Mouse (Mus musculus): ENCODE results near the gene Tas2r121. TPM values are rescaled to one million over a fixed set of nuclear protein-coding genes. Genes with fewer than 3 reads are reported as not detected.
"Not testable (repeated sequence)": the region's sequence is repeated elsewhere in the genome, so short reads cannot be mapped to it uniquely, and the experiment has no call there.

The Tas2r121 gene
- polyA plus RNA-seq (2012; fragmentation: generic; extraction: Trizol), result not detected

GRCm38 (mm10) chr6:132700907-132701306, at the start of gene Tas2r121:
TSS of gene Tas2r121 (minus strand) at chr6:132701007.
- H3K79me2 ChIP-seq (ENCODE audit: control insufficient read depth, insufficient read depth), result no peaks in the 10 kb centered on the region
- no peak for TF ChIP-seq SRF (IDR thresholded peaks at IDR 0.05; ENCODE audit: control insufficient read depth, insufficient read length, low read depth)
- no peak for TF ChIP-seq USF1 (IDR thresholded peaks at IDR 0.05; ENCODE audit: low read depth)
- TF ChIP-seq CEBPB (IDR thresholded peaks at IDR 0.05; ENCODE audit: insufficient read depth, poor library complexity, severe bottlenecking), result no peak
- no peak for TF ChIP-seq MYOG (IDR thresholded peaks at IDR 0.05; ENCODE audit: control insufficient read depth in 1 of 3, insufficient read depth in 1 of 3, insufficient read length in 2 of 3, low read depth in 2 of 3)
- TF ChIP-seq TCF12 (IDR thresholded peaks at IDR 0.05; ENCODE audit: insufficient read depth, poor library complexity, severe bottlenecking), result no peak
- TF ChIP-seq REST (IDR thresholded peaks at IDR 0.05; ENCODE audit: insufficient read depth, insufficient read length), result no peak
- TF ChIP-seq POLR2A (IDR thresholded peaks at IDR 0.05; ENCODE audit: insufficient read length, low read depth), result no peak
- no peak for TF ChIP-seq MAX (IDR thresholded peaks at IDR 0.05; ENCODE audit: low read depth)
- TF ChIP-seq TCF3 (IDR thresholded peaks at IDR 0.05; ENCODE audit: insufficient read length, low read depth), result no peak
- TF ChIP-seq POLR2AphosphoS2 (IDR thresholded peaks at IDR 0.05; ENCODE audit: insufficient read length, low read depth), result no peak
- H3K36me3 ChIP-seq (ENCODE audit: control insufficient read depth, insufficient read depth), result no peaks in the 10 kb centered on the region
- no peak within 1 kb of the TSS for H3K4me3 ChIP-seq
- H3K27me3 ChIP-seq (ENCODE audit: control insufficient read depth, insufficient read depth, insufficient read length), result no peaks in the 10 kb centered on the region
- H3ac ChIP-seq (ENCODE audit: control insufficient read depth, insufficient read length), result no peak within 1 kb of the TSS
- no peak within 1 kb of the TSS for H3K4me2 ChIP-seq (ENCODE audit: low read depth)

- Histone ChIP-seq H3K4me2 (ENCODE audit: low read depth) (no peak overlapping the region), H3K27me3 (ENCODE audit: control insufficient read depth, insufficient read depth, insufficient read length) (no peaks in the 10 kb centered on the region), H3K36me3 (ENCODE audit: control insufficient read depth, insufficient read depth) (no peaks in the 10 kb centered on the region), H3K4me3 (no peak overlapping the region), H3K79me2 (ENCODE audit: control insufficient read depth, insufficient read depth) (no peaks in the 10 kb centered on the region), H3ac (ENCODE audit: control insufficient read depth, insufficient read length) (no peak overlapping the region)
- TF ChIP-seq E2F4 (IDR thresholded peaks at IDR 0.05; ENCODE audit: insufficient read depth) (no peak), MYOG (IDR thresholded peaks at IDR 0.05; ENCODE audit: control insufficient read depth in 1 of 3, insufficient read depth in 1 of 3, insufficient read length in 2 of 3, low read depth in 2 of 3) (no peak), CEBPB (IDR thresholded peaks at IDR 0.05; ENCODE audit: insufficient read depth, poor library complexity, severe bottlenecking) (no peak), TCF3 (IDR thresholded peaks at IDR 0.05; ENCODE audit: insufficient read length, low read depth) (no peak), POLR2AphosphoS2 (IDR thresholded peaks at IDR 0.05; ENCODE audit: insufficient read length, low read depth) (no peak), REST (IDR thresholded peaks at IDR 0.05; ENCODE audit: insufficient read depth, insufficient read length) (no peak), POLR2A (IDR thresholded peaks at IDR 0.05; ENCODE audit: insufficient read length, low read depth) (no peak), TCF12 (IDR thresholded peaks at IDR 0.05; ENCODE audit: insufficient read depth, poor library complexity, severe bottlenecking) (no peak)
Measured at GRCm38 (mm10) chr6:132750206-132750605, 49.4 kb upstream of the Tas2r121 start.

GRCm38 (mm10) chr6:132737935-132738334, 37.1 kb upstream of the Tas2r121 start, which contains the start of gene Tas2r115:
TSS of gene Tas2r115 (minus strand) at chr6:132738035.
- no peak within 1 kb of the TSS for H3ac ChIP-seq (ENCODE audit: control insufficient read depth, insufficient read length)
- H3K27me3 ChIP-seq (ENCODE audit: control insufficient read depth, insufficient read depth, insufficient read length), result no peaks in the 10 kb centered on the region
- no peak for TF ChIP-seq E2F4 (IDR thresholded peaks at IDR 0.05; ENCODE audit: insufficient read depth)
- H3K36me3 ChIP-seq (ENCODE audit: control insufficient read depth, insufficient read depth), result no peaks in the 10 kb centered on the region
- no peak within 1 kb of the TSS for H3K4me2 ChIP-seq (ENCODE audit: low read depth)
- H3K79me2 ChIP-seq (ENCODE audit: control insufficient read depth, insufficient read depth), result no peaks in the 10 kb centered on the region
- no peak within 1 kb of the TSS for H3K4me3 ChIP-seq

GRCm38 (mm10) chr6:132711828-132712227, 11.0 kb upstream of the Tas2r121 start, which contains the start of gene Tas2r122:
TSS of gene Tas2r122 (minus strand) at chr6:132711928.
- Histone ChIP-seq H3ac (ENCODE audit: control insufficient read depth, insufficient read length) (no peak within 1 kb of the TSS), H3K36me3 (ENCODE audit: control insufficient read depth, insufficient read depth) (no peaks in the 10 kb centered on the region), H3K4me3 (no peak within 1 kb of the TSS), H3K79me2 (ENCODE audit: control insufficient read depth, insufficient read depth) (no peaks in the 10 kb centered on the region), H3K27me3 (ENCODE audit: control insufficient read depth, insufficient read depth, insufficient read length) (no peaks in the 10 kb centered on the region), H3K4me2 (ENCODE audit: low read depth) (no peak within 1 kb of the TSS)
- TF ChIP-seq CEBPB (IDR thresholded peaks at IDR 0.05; ENCODE audit: insufficient read depth, poor library complexity, severe bottlenecking), result no peak
- no peak for TF ChIP-seq USF1 (IDR thresholded peaks at IDR 0.05; ENCODE audit: low read depth)
- no peak for TF ChIP-seq MYOD1 (IDR thresholded peaks at IDR 0.05; ENCODE audit: control insufficient read depth in 1 of 3, insufficient read length in 2 of 3, low read depth in 2 of 3)
- TF ChIP-seq TCF12 (IDR thresholded peaks at IDR 0.05; ENCODE audit: insufficient read depth, poor library complexity, severe bottlenecking), result no peak
- no peak for TF ChIP-seq POLR2AphosphoS2 (IDR thresholded peaks at IDR 0.05; ENCODE audit: insufficient read length, low read depth)
- TF ChIP-seq MAX (IDR thresholded peaks at IDR 0.05; ENCODE audit: low read depth), result no peak
- no peak for TF ChIP-seq REST (IDR thresholded peaks at IDR 0.05; ENCODE audit: insufficient read depth, insufficient read length)
- no peak for TF ChIP-seq POLR2A (IDR thresholded peaks at IDR 0.05; ENCODE audit: insufficient read length, low read depth)
- no peak for TF ChIP-seq E2F4 (IDR thresholded peaks at IDR 0.05; ENCODE audit: insufficient read depth)
- no peak for TF ChIP-seq MYOG (IDR thresholded peaks at IDR 0.05; ENCODE audit: control insufficient read depth in 1 of 3, insufficient read depth in 1 of 3, insufficient read length in 2 of 3, low read depth in 2 of 3)
- no peak for TF ChIP-seq TCF3 (IDR thresholded peaks at IDR 0.05; ENCODE audit: insufficient read length, low read depth)
- TF ChIP-seq SRF (IDR thresholded peaks at IDR 0.05; ENCODE audit: control insufficient read depth, insufficient read length, low read depth), result no peak

- H3ac ChIP-seq (ENCODE audit: control insufficient read depth, insufficient read length); H3K4me2 ChIP-seq (ENCODE audit: low read depth); H3K79me2 ChIP-seq (ENCODE audit: control insufficient read depth, insufficient read depth); H3K4me3 ChIP-seq; H3K36me3 ChIP-seq (ENCODE audit: control insufficient read depth, insufficient read depth); H3K27me3 ChIP-seq (ENCODE audit: control insufficient read depth, insufficient read depth, insufficient read length): not testable (repeated sequence)
Measured at GRCm38 (mm10) chr6:132691596-132691995, 9.2 kb downstream of the Tas2r121 start.
